Mouse (Mus musculus) spleen, adult 2 months (tissue): ENCODE data around the gene Trappc11. TPM values are rescaled to one million over a fixed set of nuclear protein-coding genes. Genes with fewer than 3 reads are reported as not detected.

Experiments
- DNase-seq, 2 experiments: peaks; one replicate each; pipeline versions ENCODE4 v3.0.0 to v3.0.0-alpha.2; 2012 to 2021; ENCODE audit warnings: low spot score in 2 of 2, low read depth in 1 of 2
- H3K27ac ChIP-seq: fragments of 200-500 bp; 2 replicates; pipeline ENCODE4 v1.5.1; 2012; ENCODE audit warnings: low read length, inconsistent platforms; ENCODE audit not compliant: insufficient read depth
- H3K27me3 ChIP-seq: fragments of 200-500 bp; 2 replicates; pipeline ENCODE4 v1.6.1; 2012; ENCODE audit warnings: mild to moderate bottlenecking, moderate library complexity, low read length, inconsistent platforms; ENCODE audit not compliant: control insufficient read depth, insufficient read depth
- H3K36me3 ChIP-seq: fragments of 200-500 bp; 2 replicates; pipeline ENCODE4 v1.6.1; 2012; ENCODE audit warnings: mild to moderate bottlenecking, low read length, inconsistent platforms; ENCODE audit not compliant: control insufficient read depth, insufficient read depth
- H3K4me1 ChIP-seq: fragments of 200-500 bp; 2 replicates; pipeline ENCODE4 v1.6.1; 2011; ENCODE audit warnings: inconsistent platforms; ENCODE audit not compliant: control insufficient read depth, insufficient read depth, insufficient read length
- H3K4me3 ChIP-seq: fragments of 200-500 bp; 2 replicates; pipeline ENCODE4 v1.5.1; 2011; ENCODE audit warnings: mild to moderate bottlenecking, inconsistent platforms; ENCODE audit not compliant: insufficient read depth, insufficient read length; ENCODE audit errors: extremely low read depth
- CTCF ChIP-seq: fragments of 200-500 bp; IDR thresholded peaks from 2 replicates; pipeline ENCODE4 v1.5.1; 2011; ENCODE audit warnings: mild to moderate bottlenecking, inconsistent platforms; ENCODE audit not compliant: insufficient read depth, insufficient read length, insufficient replicate concordance; ENCODE audit errors: extremely low read depth
- POLR2A ChIP-seq: fragments of 200-500 bp; IDR thresholded peaks from 2 replicates; pipeline ENCODE4 v1.6.1; 2011; ENCODE audit warnings: low read depth, low read length, inconsistent platforms
- WGBS: fragments of 180-500 bp; shearing (Covaris S2); methylation state at CpG from one replicate; pipeline ENCODE4 v1.1.7; 2018; 5-methylcytosine and 5-hydroxymethylcytosine counted together
- polyA plus RNA-seq: library from polyadenylated mRNA; depleted of rRNA; stranded (reverse); fragments of >200 nt; gene quantifications from 2 replicates; pipeline ENCODE4 v1.2.3, GENCODE M21; 2012

Trappc11 gene
- polyA plus RNA-seq, 1 experiment = 11.7 TPM

- no peak overlapping the region for H3K4me3 ChIP-seq
- no peak overlapping the region for H3K27ac ChIP-seq
- TF ChIP-seq CTCF (no peak), POLR2A (no peak)
- no peaks in the 10 kb centered on the region for H3K4me1 ChIP-seq
- DNase-seq = no peak
- WGBS = 86% methylated on average over 12 of the region's 12 CpGs
- H3K27me3 ChIP-seq = no peaks in the 10 kb centered on the region
- peaks cover 41% of the 10 kb centered on the region for H3K36me3 ChIP-seq
Measured at GRCm38 (mm10) chr8:47494602-47495153, 38.6 kb downstream of the Trappc11 start.

GRCm38 (mm10) chr8:47493106-47493505 is 40.2 kb downstream of the Trappc11 start:
- Histone ChIP-seq H3K4me3 (no peak overlapping the region), H3K4me1 (no peaks in the 10 kb centered on the region), H3K27ac (no peak overlapping the region), H3K27me3 (no peaks in the 10 kb centered on the region), H3K36me3 (peaks cover 35% of the 10 kb centered on the region)
- 88% methylated on average over 12 of the region's 12 CpGs for WGBS
- TF ChIP-seq POLR2A (no peak), CTCF (no peak)
- DNase-seq = no peak

- Histone ChIP-seq H3K4me3 (no peak overlapping the region), H3K36me3 (peaks cover 12% of the 10 kb centered on the region), H3K27ac (no peak overlapping the region), H3K27me3 (no peaks in the 10 kb centered on the region), H3K4me1 (no peaks in the 10 kb centered on the region)
- no peak for TF ChIP-seq POLR2A
- no peak for TF ChIP-seq CTCF
- DNase-seq = no peak
- 86% methylated on average over 3 of the region's 3 CpGs for WGBS
Measured at GRCm38 (mm10) chr8:47487231-47487630, 46.0 kb downstream of the Trappc11 start.

- no peak overlapping the region for H3K4me3 ChIP-seq
- DNase-seq = no peak
- H3K36me3 ChIP-seq = no peaks in the 10 kb centered on the region
- no peak overlapping the region for H3K27ac ChIP-seq
- no peak for TF ChIP-seq CTCF
- no peak for TF ChIP-seq POLR2A
- no peaks in the 10 kb centered on the region for H3K4me1 ChIP-seq
- WGBS = 86% methylated on average over 12 of the region's 12 CpGs
- H3K27me3 ChIP-seq = no peaks in the 10 kb centered on the region
Measured at GRCm38 (mm10) chr8:47482354-47483071, 50.8 kb downstream of the Trappc11 start.

- no peak overlapping the region for H3K4me3 ChIP-seq
- no peaks in the 10 kb centered on the region for H3K27me3 ChIP-seq
Measured at GRCm38 (mm10) chr8:47480039-47480438, 53.2 kb downstream of the Trappc11 start.

GRCm38 (mm10) chr8:47461650-47462049 is 71.6 kb downstream of the Trappc11 start:
- no peak overlapping the region for H3K4me3 ChIP-seq
- no peaks in the 10 kb centered on the region for H3K4me1 ChIP-seq
- no peaks in the 10 kb centered on the region for H3K36me3 ChIP-seq
- WGBS = 55% methylated on average over 10 of the region's 10 CpGs
- H3K27ac ChIP-seq = no peak overlapping the region
- TF ChIP-seq POLR2A = no peak
- TF ChIP-seq CTCF = no peak
- no peak for DNase-seq
- H3K27me3 ChIP-seq = no peaks in the 10 kb centered on the region

More at GRCm38 (mm10) chr8:47480039-47480438, 53.2 kb downstream of the Trappc11 start:
- Histone ChIP-seq H3K4me1 (no peaks in the 10 kb centered on the region), H3K36me3 (no peaks in the 10 kb centered on the region), H3K27ac (no peak overlapping the region)
- 91% methylated on average over 7 of the region's 7 CpGs for WGBS
- DNase-seq = no peak
- TF ChIP-seq POLR2A (no peak), CTCF (no peak)

- H3K4me1 ChIP-seq = no peaks in the 10 kb centered on the region
- TF ChIP-seq CTCF = no peak
- TF ChIP-seq POLR2A = no peak
- H3K27me3 ChIP-seq = no peaks in the 10 kb centered on the region
- 77% methylated on average over 6 of the region's 6 CpGs for WGBS
- no peak overlapping the region for H3K4me3 ChIP-seq
- DNase-seq = no peak
- no peaks in the 10 kb centered on the region for H3K36me3 ChIP-seq
- H3K27ac ChIP-seq = no peak overlapping the region
Measured at GRCm38 (mm10) chr8:47459216-47459749, 74.0 kb downstream of the Trappc11 start.
